Mouse (Mus musculus) thymus, postnatal 10 days (tissue): ENCODE data around the gene Rbm18.
"Not testable (repeated sequence)": the region's sequence is repeated elsewhere in the genome, so short reads cannot be mapped to it uniquely, and the experiment has no call there.

Source experiments
- DNase-seq, 2 experiments: peaks; one replicate each; pipeline ENCODE4 v3.0.0; 2021; ENCODE audit warnings: low spot score in 2 of 2

Gene Rbm18

GRCm38 (mm10) chr2:36136300-36136941 lies at the start of gene Rbm18, which contains the start of gene Mrrf:
Rbm18 (minus strand) TSS chr2:36136773.
Mrrf (plus strand) TSS chr2:36136389.
- peak; percentile 78 to 84 for DNase-seq

- DNase-seq, result no peak
These were observed 48.3 kb upstream of the Rbm18 start for GRCm38 (mm10) chr2:36184876-36185275.

GRCm38 (mm10) chr2:36184192-36184591 lies 47.6 kb upstream of the Rbm18 start:
- DNase-seq, result no peak

- DNase-seq, result no peak
These were observed 46.7 kb upstream of the Rbm18 start for GRCm38 (mm10) chr2:36183278-36183677.

GRCm38 (mm10) chr2:36181587-36182368 lies 45.2 kb upstream of the Rbm18 start:
- not testable (repeated sequence) for DNase-seq

GRCm38 (mm10) chr2:36179487-36179886 lies 42.9 kb upstream of the Rbm18 start:
- no peak for DNase-seq

GRCm38 (mm10) chr2:36172574-36172973 lies 36.0 kb upstream of the Rbm18 start:
- no peak for DNase-seq

- no peak for DNase-seq
These were observed 35.6 kb upstream of the Rbm18 start for GRCm38 (mm10) chr2:36172136-36172535.

GRCm38 (mm10) chr2:36169176-36169575 lies 32.6 kb upstream of the Rbm18 start:
- no peak for DNase-seq

GRCm38 (mm10) chr2:36167990-36168618 lies 31.5 kb upstream of the Rbm18 start:
- DNase-seq, result no peak

- DNase-seq, result no peak
These were observed 22.8 kb upstream of the Rbm18 start for GRCm38 (mm10) chr2:36159336-36159735.

- DNase-seq, result peak; percentile 11 to 17
These were observed 20.9 kb upstream of the Rbm18 start for GRCm38 (mm10) chr2:36157461-36157860.

- not testable (repeated sequence) for DNase-seq
These were observed 15.8 kb upstream of the Rbm18 start for GRCm38 (mm10) chr2:36152401-36152800.

GRCm38 (mm10) chr2:36148876-36149365 lies 12.3 kb upstream of the Rbm18 start:
- DNase-seq, result no peak

GRCm38 (mm10) chr2:36139096-36139495 lies 2.5 kb upstream of the Rbm18 start:
- no peak for DNase-seq

- no peak for DNase-seq
These were observed 686 bp downstream of the Rbm18 start for GRCm38 (mm10) chr2:36135887-36136286.

GRCm38 (mm10) chr2:36129051-36129450 lies 7.5 kb downstream of the Rbm18 start:
- no peak for DNase-seq

GRCm38 (mm10) chr2:36127973-36128372 lies 8.6 kb downstream of the Rbm18 start:
- DNase-seq, result no peak

GRCm38 (mm10) chr2:36126795-36127429 lies 9.7 kb downstream of the Rbm18 start:
- DNase-seq, result no peak

GRCm38 (mm10) chr2:36112632-36113031 lies 23.9 kb downstream of the Rbm18 start:
- DNase-seq, result no peak

- no peak for DNase-seq
These were observed 28.0 kb downstream of the Rbm18 start for GRCm38 (mm10) chr2:36108615-36109014.
